Mouse (Mus musculus) hindbrain, embryonic 16.5 days (tissue): ENCODE data around the gene Pdxdc1. TPM values are rescaled to one million over a fixed set of nuclear protein-coding genes. Genes with fewer than 3 reads are reported as not detected.
A peak's percentile ranks its signal among the peaks of the same experiment; 100 is the strongest.

Source experiments
- ATAC-seq: fragments of 200-750 bp; cut with Nextera tagmentation; 2 replicates; pipeline ENCODE4 v1.8.0; 2017; ENCODE audit warnings: moderate TSS enrichment, moderate library complexity
- H3K27ac ChIP-seq: fragments of 300-500 bp; sonication (generic); 2 replicates; pipeline ENCODE4 v1.5.1; 2014; ENCODE audit warnings: low read depth, mild to moderate bottlenecking, control low read depth, low read length, moderate library complexity
- H3K27me3 ChIP-seq: fragments of 300-500 bp; sonication (generic); replicated peaks from 2 replicates; pipeline ENCODE4 v1.6.1; 2014; ENCODE audit warnings: low read length; ENCODE audit not compliant: control insufficient read depth, insufficient read depth
- H3K36me3 ChIP-seq: fragments of 300-500 bp; sonication (generic); 2 replicates; pipeline ENCODE4 v1.6.1; 2014; ENCODE audit warnings: mild to moderate bottlenecking, low read length, moderate library complexity, mixed read lengths; ENCODE audit not compliant: control insufficient read depth, insufficient read depth
- H3K4me1 ChIP-seq: fragments of 300-500 bp; sonication (generic); 2 replicates; pipeline ENCODE4 v1.6.1; 2014; ENCODE audit warnings: low read depth, low read length; ENCODE audit not compliant: control insufficient read depth, insufficient read depth
- H3K4me2 ChIP-seq: fragments of 300-500 bp; sonication (generic); 2 replicates; pipeline ENCODE4 v1.6.1; 2014; ENCODE audit warnings: mild to moderate bottlenecking, low read length, control low read depth, moderate library complexity
- H3K4me3 ChIP-seq: fragments of 300-500 bp; sonication (generic); 2 replicates; pipeline ENCODE4 v1.5.1; 2014; ENCODE audit warnings: mild to moderate bottlenecking, low read length, control low read depth, moderate library complexity
- H3K9ac ChIP-seq: fragments of 300-500 bp; sonication (generic); 2 replicates; pipeline ENCODE4 v1.6.1; 2014; ENCODE audit warnings: low read depth, mild to moderate bottlenecking, control low read depth, low read length, moderate library complexity
- H3K9me3 ChIP-seq: fragments of 300-500 bp; sonication (generic); 2 replicates; pipeline ENCODE4 v1.6.1; 2014; ENCODE audit warnings: mild to moderate bottlenecking, low read length, moderate library complexity; ENCODE audit not compliant: control insufficient read depth
- WGBS: fragments of 180-500 bp; shearing (Covaris S2); extraction: QIAGEN DNeasy Blood & Tissue Kit; methylation state at CpG from one replicate; pipeline ENCODE4 v1.1.7; 2014; 5-methylcytosine and 5-hydroxymethylcytosine counted together
- polyA plus RNA-seq: library from polyadenylated mRNA; unstranded; fragments of >200 nt; fragmentation: Nextera tagmentation; extraction: Ambion mirVana; gene quantifications from 2 replicates; pipeline ENCODE4 v1.2.1, GENCODE M21; 2015

The Pdxdc1 gene
- polyA plus RNA-seq, 1 experiment from 2014 or later, result 74.1 TPM

DNA sequence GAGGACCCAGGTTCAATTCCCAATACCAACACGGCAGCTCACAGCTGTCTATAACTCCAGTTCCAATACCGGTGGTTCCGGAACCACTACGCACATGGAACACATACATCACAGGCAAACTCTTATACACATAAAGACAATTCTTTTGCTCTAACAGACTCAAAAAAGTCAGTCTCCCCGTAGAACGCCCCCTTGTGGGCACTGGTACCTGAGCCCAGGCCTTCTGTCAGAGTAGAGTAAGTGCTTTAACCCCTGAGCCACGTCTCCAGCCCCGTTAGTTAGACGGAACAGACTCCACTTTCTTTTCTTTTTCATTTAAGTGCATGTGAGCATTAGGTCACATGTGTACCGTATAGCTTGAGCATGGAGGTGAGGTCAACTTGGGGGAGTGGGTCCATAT lies 72.5 kb downstream of the Pdxdc1 start:
- ATAC-seq, result no peak
- 86% methylated on average over 10 of the region's 10 CpGs for WGBS
- peaks cover 40% of the 10 kb centered on the region for H3K36me3 ChIP-seq

DNA sequence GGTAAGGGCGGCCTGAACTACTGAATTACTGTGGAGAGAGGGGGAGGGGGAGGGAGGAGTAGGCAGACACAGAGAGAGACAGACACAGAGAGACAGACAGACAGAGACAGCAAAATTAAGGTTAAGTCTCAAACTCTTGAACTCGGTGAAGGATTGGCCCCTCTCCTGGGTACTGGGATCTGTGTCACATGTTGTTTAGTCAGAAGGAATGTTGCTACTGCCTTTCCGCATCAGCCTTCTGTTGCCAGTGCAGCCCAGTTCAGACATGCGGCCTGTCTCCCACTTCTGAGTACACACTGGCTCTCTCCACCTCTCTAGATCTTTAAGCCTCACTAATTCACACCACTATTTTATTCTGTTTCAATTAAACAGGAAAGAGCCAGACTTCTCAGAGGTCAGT lies 76.4 kb downstream of the Pdxdc1 start:
- no peak for ATAC-seq
- Histone ChIP-seq H3K4me1 (no peaks in the 10 kb centered on the region; the same call in 1 of the 2 replicates), H3K27me3 (no peaks in the 10 kb centered on the region), H3K9me3 (no peaks in the 10 kb centered on the region), H3K9ac (no peak overlapping the region), H3K4me2 (no peak overlapping the region), H3K27ac (no peak overlapping the region), H3K36me3 (peaks cover 23% of the 10 kb centered on the region), H3K4me3 (no peak overlapping the region)
- 90% methylated on average over 4 of the region's 4 CpGs for WGBS

More for the DNA sequence above, 72.5 kb downstream of the Pdxdc1 start:
- Histone ChIP-seq H3K4me1 (no peaks in the 10 kb centered on the region), H3K9me3 (no peaks in the 10 kb centered on the region), H3K4me3 (no peak overlapping the region), H3K27me3 (no peaks in the 10 kb centered on the region), H3K4me2 (no peak overlapping the region), H3K9ac (no peak overlapping the region), H3K27ac (no peak overlapping the region)

DNA sequence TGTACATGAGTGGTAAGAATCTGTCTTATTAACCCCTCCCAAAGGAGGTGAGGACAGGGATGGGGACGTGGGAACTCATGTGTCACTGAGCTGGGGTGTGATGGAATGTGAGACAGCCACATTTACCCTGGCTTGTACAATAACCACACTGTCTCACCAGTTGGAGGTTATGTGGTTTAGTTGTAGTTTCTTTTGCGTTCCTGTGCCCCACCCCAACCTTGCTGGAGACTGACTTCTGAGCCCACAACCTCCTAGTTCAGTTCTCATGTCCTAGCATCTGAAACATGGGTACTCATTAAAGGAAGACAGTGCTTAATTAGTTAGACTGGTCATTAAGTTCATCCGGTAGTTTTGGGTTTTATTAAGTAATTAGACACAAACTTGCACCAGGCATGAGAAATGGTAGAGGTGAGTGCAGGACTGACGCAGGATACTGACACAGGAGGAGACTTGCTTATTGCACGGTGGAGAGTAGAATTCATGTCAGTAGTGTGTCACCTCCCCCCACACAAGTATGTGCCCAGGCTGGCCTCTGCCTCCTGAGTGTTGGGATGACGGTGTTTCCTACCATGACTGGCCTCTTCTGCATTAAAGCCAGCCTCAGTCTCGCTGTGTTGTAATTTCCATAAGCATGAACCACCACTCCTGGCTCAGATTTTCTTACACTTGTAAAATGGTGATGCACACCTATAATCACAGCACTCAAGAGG lies 77.0 kb downstream of the Pdxdc1 start:
- Histone ChIP-seq H3K27ac (no peak overlapping the region), H3K27me3 (no peaks in the 10 kb centered on the region), H3K4me2 (no peak overlapping the region), H3K4me3 (no peak overlapping the region), H3K36me3 (peaks cover 19% of the 10 kb centered on the region), H3K9me3 (no peaks in the 10 kb centered on the region), H3K9ac (no peak overlapping the region), H3K4me1 (no peaks in the 10 kb centered on the region; the same call in 1 of the 2 replicates)
- WGBS, result 85% methylated on average over 7 of the region's 7 CpGs
- ATAC-seq, result no peak

DNA sequence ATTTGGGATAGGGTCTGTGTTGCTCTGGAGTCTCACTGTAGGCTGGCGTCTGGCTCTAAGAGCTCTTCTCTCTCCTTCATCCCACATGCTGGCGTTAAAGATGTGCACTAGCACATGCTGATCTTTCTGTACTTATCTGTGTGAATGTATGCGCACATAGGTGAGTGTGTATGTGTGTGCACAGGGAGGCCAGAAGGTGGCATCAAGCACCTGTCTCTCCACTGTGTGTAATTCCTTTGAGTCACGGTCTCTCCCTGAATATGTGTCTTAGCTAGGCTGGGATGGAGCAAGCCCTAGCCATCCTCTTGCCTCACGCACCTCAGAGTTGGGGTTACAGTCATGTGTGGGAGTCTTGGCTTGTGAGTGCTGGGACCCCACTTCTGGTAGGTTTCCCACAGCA lies 82.2 kb downstream of the Pdxdc1 start:
- H3K9ac ChIP-seq, result no peak overlapping the region
- H3K27ac ChIP-seq, result no peak overlapping the region
- H3K27me3 ChIP-seq, result no peaks in the 10 kb centered on the region
- 95% methylated on average over 5 of the region's 5 CpGs for WGBS
- H3K4me2 ChIP-seq, result peak overlapping the region; percentile 70
- H3K36me3 ChIP-seq, result no peaks in the 10 kb centered on the region; the same call in 1 of the 2 replicates
- H3K4me3 ChIP-seq, result no peak overlapping the region
- no peaks in the 10 kb centered on the region for H3K9me3 ChIP-seq
- no peak for ATAC-seq
- peaks cover 10% of the 10 kb centered on the region for H3K4me1 ChIP-seq

DNA sequence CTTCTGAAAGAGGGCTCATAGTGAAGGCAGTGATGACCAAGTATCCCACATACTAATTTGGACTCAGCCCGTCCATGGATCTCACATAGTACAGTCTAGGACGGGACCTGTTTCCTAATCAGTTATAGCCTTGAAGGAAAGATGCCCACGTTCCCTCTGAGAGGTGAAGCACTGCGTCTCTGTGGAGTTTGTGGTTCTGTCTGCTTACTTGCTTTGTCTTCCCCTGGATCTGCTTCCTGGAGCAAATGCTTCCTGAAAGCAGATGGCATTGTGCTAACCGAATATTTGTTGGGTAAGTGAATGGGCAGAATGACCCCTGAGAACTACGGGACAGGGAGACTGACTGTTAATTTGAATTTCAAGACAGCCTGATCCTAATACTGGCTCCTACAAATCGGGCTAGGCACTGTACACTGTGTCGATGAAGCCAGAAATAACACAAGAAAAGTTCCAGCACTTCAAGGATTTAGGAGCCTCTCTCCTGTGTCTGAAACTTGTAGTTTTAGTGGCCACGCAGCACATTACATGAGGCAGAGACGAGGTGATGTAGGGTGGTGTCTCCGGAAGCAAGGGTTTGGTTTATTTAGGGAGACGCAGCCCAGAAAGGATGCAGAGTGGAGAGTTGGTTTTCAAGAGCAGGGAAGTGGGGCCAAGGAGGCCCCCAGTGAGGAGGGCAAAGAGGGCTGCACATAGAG lies 83.0 kb downstream of the Pdxdc1 start:
- Histone ChIP-seq H3K9ac (peak overlapping the region; percentile 77), H3K4me3 (peak overlapping the region; percentile 59), H3K36me3 (no peaks in the 10 kb centered on the region; the same call in 1 of the 2 replicates), H3K27ac (peak overlapping the region; percentile 96), H3K27me3 (no peaks in the 10 kb centered on the region), H3K9me3 (no peaks in the 10 kb centered on the region), H3K4me1 (peaks cover 10% of the 10 kb centered on the region), H3K4me2 (peak overlapping the region; percentile 70)
- ATAC-seq, result no peak
- 40% methylated on average over 12 of the region's 12 CpGs for WGBS

DNA sequence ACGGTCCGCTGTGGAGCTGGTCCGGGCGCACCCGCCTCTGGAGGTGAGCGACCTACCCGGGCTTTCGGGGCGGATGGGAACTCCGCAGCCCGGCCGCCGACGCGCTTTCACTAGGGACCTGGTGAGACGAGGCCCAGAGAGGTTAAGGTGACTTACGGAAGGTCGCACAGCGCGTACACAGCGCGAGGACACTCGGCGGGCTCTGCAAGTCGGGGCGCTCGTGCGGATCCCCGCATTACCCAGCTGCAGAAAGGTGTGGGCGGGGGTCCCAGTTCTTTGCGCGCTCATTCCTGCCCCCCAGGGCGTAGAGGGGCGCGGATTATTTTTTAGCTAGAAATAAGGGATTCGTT lies 83.6 kb downstream of the Pdxdc1 start:
- H3K9ac ChIP-seq, result peak overlapping the region; percentile 77
- no peaks in the 10 kb centered on the region for H3K9me3 ChIP-seq
- no peak; the same call in 1 of the 2 replicates for ATAC-seq
- peak overlapping the region; percentile 70 for H3K4me2 ChIP-seq
- H3K27ac ChIP-seq, result peak overlapping the region; percentile 96
- H3K4me3 ChIP-seq, result peak overlapping the region; percentile 59
- H3K4me1 ChIP-seq, result peaks cover 10% of the 10 kb centered on the region
- WGBS, result under 1% methylated on average over 35 of the region's 36 CpGs
- peaks cover 1% of the 10 kb centered on the region; the same call in 1 of the 2 replicates for H3K36me3 ChIP-seq
- no peaks in the 10 kb centered on the region for H3K27me3 ChIP-seq

DNA sequence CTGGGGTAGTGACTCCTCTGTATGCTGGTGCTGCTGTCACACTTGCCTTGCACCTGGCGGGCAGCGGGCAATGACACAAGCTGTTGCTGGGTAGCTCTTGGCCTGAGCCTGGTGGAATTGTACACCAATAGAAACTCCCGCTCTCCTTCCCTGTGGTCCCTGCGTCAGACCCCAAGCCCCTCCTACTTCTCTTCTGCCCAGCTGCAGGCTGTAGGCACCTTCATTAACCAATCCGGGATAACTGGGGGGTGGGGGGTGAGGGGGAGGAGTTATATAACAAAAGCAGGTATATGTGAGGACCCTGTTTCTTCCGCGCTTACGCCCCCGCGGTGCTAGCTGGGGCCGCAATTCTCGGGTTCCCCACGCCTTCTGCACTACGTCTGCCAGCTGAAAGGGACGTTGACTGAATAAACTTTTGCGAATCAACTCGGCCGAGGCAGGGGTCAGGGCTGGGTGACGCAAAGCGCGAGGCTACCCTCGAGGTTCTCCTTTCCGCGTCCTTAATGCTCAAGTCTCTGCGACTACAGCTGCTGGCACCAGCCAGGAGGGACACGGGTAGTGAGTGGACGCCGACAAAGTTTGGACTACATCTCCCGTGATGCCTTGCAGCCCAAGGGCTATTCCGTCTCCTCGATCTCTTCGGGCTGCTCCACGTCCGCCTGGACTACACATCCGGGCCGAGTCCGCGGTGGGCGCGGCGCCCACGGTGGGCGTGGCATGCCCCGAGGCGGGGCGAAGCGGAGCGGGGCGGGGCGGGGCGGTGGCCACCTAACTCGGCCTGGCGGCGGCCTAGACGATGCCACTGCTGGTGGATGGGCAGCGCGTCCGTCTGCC lies 84.2 kb downstream of the Pdxdc1 start, which contains the start of gene Ntan1:
Gene Ntan1, plus strand, starts transcription at position 286 of the 834 bp plus-strand sequence.
- H3K4me2 ChIP-seq, result peak within 1 kb of the TSS; percentile 70
- peak within 1 kb of the TSS; percentile 59 for H3K4me3 ChIP-seq
- H3K9me3 ChIP-seq, result no peaks in the 10 kb centered on the region
- ATAC-seq, result peak; percentile 96
- peak within 1 kb of the TSS; percentile 96 for H3K27ac ChIP-seq
- peaks cover 10% of the 10 kb centered on the region for H3K4me1 ChIP-seq
- peaks cover 6% of the 10 kb centered on the region for H3K36me3 ChIP-seq
- WGBS, result under 1% methylated on average over 58 of the region's 58 CpGs
- H3K27me3 ChIP-seq, result no peaks in the 10 kb centered on the region
- peak within 1 kb of the TSS; percentile 77 for H3K9ac ChIP-seq

DNA sequence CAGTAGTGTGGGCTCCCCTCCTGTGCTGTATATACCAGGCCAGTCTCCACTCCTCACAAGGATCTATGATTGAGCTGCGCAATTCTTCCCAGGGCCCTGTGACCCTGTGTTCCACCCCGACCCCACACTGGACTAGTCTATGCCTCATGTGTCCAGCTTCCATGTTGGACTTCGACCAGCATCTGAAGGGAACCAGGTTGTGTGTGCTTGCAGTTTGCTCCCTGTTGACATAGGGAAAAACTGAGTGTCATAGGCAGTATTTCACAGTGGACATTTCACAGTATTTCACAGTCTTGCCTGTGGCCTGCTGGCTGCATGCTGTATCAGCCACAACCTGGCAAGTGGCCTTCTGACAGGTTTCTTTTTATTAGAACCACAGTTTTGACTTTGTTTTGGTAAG lies 89.7 kb downstream of the Pdxdc1 start:
- H3K27me3 ChIP-seq, result no peaks in the 10 kb centered on the region
- ATAC-seq, result no peak
- WGBS, result 92% methylated on average over 3 of the region's 3 CpGs
- no peak overlapping the region for H3K4me2 ChIP-seq
- no peak overlapping the region for H3K9ac ChIP-seq
- no peak overlapping the region for H3K27ac ChIP-seq
- H3K9me3 ChIP-seq, result no peaks in the 10 kb centered on the region
- no peaks in the 10 kb centered on the region for H3K4me1 ChIP-seq
- H3K4me3 ChIP-seq, result no peak overlapping the region
- H3K36me3 ChIP-seq, result peaks cover 38% of the 10 kb centered on the region

DNA sequence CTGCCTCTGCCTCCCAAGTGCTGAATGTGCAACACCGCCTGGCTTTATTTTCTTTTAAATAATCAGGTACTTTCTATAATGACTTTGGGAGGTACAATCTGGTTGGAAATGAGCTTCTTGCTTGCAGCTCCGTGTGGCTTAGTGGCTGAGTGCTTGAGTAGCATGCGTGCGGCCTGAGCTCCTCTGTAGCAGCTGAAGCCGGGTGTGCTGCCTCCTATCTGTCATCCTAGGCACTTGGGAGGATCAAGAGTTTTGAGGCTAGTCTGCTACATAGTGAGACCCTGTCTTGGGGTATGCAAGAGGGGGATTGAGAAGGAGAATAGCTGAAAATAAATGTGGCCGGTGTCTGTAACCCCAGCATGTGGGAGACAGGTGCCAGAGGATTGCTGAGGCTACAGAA lies 90.8 kb downstream of the Pdxdc1 start:
- Histone ChIP-seq H3K4me3 (no peak overlapping the region), H3K4me1 (no peaks in the 10 kb centered on the region), H3K27me3 (no peaks in the 10 kb centered on the region), H3K9me3 (no peaks in the 10 kb centered on the region), H3K36me3 (peaks cover 44% of the 10 kb centered on the region), H3K9ac (no peak overlapping the region), H3K27ac (no peak overlapping the region), H3K4me2 (no peak overlapping the region)
- no peak for ATAC-seq
- WGBS, result 91% methylated on average over 6 of the region's 6 CpGs
